Mouse (Mus musculus) brain, embryonic 18.5 days (tissue): ENCODE measurements at regions not wholly inside any gene's neighbourhood (a gene's known extent, or its start where the extent isn't known, plus 50 kb on each side); places are given as distances from the start of the nearest gene placed in this dataset.
A peak's percentile ranks its signal among the peaks of the same experiment; 100 is the strongest.

Source experiments
- DNase-seq: peaks from one replicate; pipeline ENCODE4 v3.0.0-alpha.2; 2012; ENCODE audit warnings: low read depth, low spot score

GRCm38 (mm10) chr8:44828026-44828425 is 107.2 kb upstream of the Fat1 start:
- no peak for DNase-seq

- DNase-seq: no peak
Observed at GRCm38 (mm10) chr8:44838431-44838830, 96.8 kb upstream of the Fat1 start.

GRCm38 (mm10) chr8:44839504-44840209 is 95.6 kb upstream of the Fat1 start:
- DNase-seq: peak; percentile 30

- DNase-seq: no peak
Observed at GRCm38 (mm10) chr8:44840646-44841045, 94.6 kb upstream of the Fat1 start.

GRCm38 (mm10) chr8:44844362-44844761 is 90.9 kb upstream of the Fat1 start:
- no peak for DNase-seq

- DNase-seq: no peak
Observed at GRCm38 (mm10) chr8:44852223-44852622, 83.0 kb upstream of the Fat1 start.

GRCm38 (mm10) chr8:44855115-44855514 is 80.1 kb upstream of the Fat1 start:
- no peak for DNase-seq

- DNase-seq: no peak
Observed at GRCm38 (mm10) chr8:44867202-44867601, 68.0 kb upstream of the Fat1 start.

- DNase-seq: no peak
Observed at GRCm38 (mm10) chr8:44867666-44868065, 67.6 kb upstream of the Fat1 start.

GRCm38 (mm10) chr8:44877066-44877465 is 58.2 kb upstream of the Fat1 start:
- no peak for DNase-seq

- DNase-seq: no peak
Observed at GRCm38 (mm10) chr8:44878208-44878607, 57.0 kb upstream of the Fat1 start.

- no peak for DNase-seq
Observed at GRCm38 (mm10) chr8:44879186-44879585, 56.1 kb upstream of the Fat1 start.

- DNase-seq: no peak
Observed at GRCm38 (mm10) chr8:44884399-44885006, 50.7 kb upstream of the Fat1 start.
